ENCODE assay signal across 22 mouse cellular contexts in genomic region chr2:103082853-103083252, GRCm38 (mm10).
"Had no signal": no experiment of that assay in that cellular context is flagged by ENCODE, and none has a peak within 500 bp of the region (broad histone marks: within the 10 kb centered on the region; RNA-seq: fewer than 3 reads in every experiment).

No protein-coding gene starts in this region.

- DNase-seq: kidney, postnatal 10 days; kidney, postnatal 36 days; layer of hippocampus, postnatal 36 days; left cerebral cortex, postnatal 4 days; liver, embryonic 13.5 days; lung, embryonic 14.5 days; right cerebral cortex, adult 18-20 months; right cerebral cortex, postnatal 14 days; right cerebral cortex, postnatal 4 days; thymus, adult 2 months; thymus, postnatal 14 days; thymus, postnatal 4 days had no signal

- H3K4me3 ChIP-seq: kidney, embryonic 15.5 days; left cerebral cortex, adult 2 months; limb, embryonic 12.5 days; limb, embryonic 15.5 days; liver, embryonic 13.5 days; midbrain, embryonic 12.5 days; midbrain, embryonic 15.5 days; neural tube, embryonic 12.5 days; neural tube, embryonic 15.5 days had no signal

- ATAC-seq: midbrain, embryonic 15.5 days had no signal

- H3K27me3 ChIP-seq: kidney, embryonic 15.5 days; limb, embryonic 12.5 days; limb, embryonic 15.5 days; liver, embryonic 13.5 days; midbrain, embryonic 12.5 days; midbrain, embryonic 15.5 days; neural tube, embryonic 12.5 days; neural tube, embryonic 15.5 days had no signal

- H3K9me3 ChIP-seq: kidney, embryonic 15.5 days; limb, embryonic 12.5 days; limb, embryonic 15.5 days; liver, embryonic 13.5 days; midbrain, embryonic 12.5 days; midbrain, embryonic 15.5 days; neural tube, embryonic 12.5 days; neural tube, embryonic 15.5 days had no signal

- H3K27ac ChIP-seq: kidney, embryonic 15.5 days; left cerebral cortex, adult 2 months; limb, embryonic 12.5 days; limb, embryonic 15.5 days; liver, embryonic 13.5 days; macrophage; midbrain, embryonic 12.5 days; midbrain, embryonic 15.5 days; neural tube, embryonic 12.5 days; neural tube, embryonic 15.5 days; stomach, postnatal 0 days had no signal

- H3K4me2 ChIP-seq: kidney, embryonic 15.5 days; limb, embryonic 12.5 days; limb, embryonic 15.5 days; liver, embryonic 13.5 days; lung, embryonic 14.5 days; midbrain, embryonic 12.5 days; midbrain, embryonic 15.5 days; neural tube, embryonic 12.5 days; neural tube, embryonic 15.5 days had no signal

- H3K9ac ChIP-seq: kidney, embryonic 15.5 days; limb, embryonic 12.5 days; limb, embryonic 15.5 days; liver, embryonic 13.5 days; lung, embryonic 14.5 days; midbrain, embryonic 12.5 days; midbrain, embryonic 15.5 days; neural tube, embryonic 12.5 days; neural tube, embryonic 15.5 days had no signal

- H3K36me3 ChIP-seq: midbrain, embryonic 12.5 days; midbrain, embryonic 15.5 days had no signal

- H3K4me1 ChIP-seq: kidney, embryonic 15.5 days; limb, embryonic 15.5 days; liver, embryonic 13.5 days; midbrain, embryonic 12.5 days; midbrain, embryonic 15.5 days; neural tube, embryonic 12.5 days had no signal
